ENCODE assay signal across 9 mouse cellular contexts in genomic region chr7:100927287-100928000, GRCm38 (mm10). TPM values are rescaled to one million over a fixed set of nuclear protein-coding genes. Genes with fewer than 3 reads are reported as not detected.
A peak's percentile ranks its signal among the peaks of the same experiment; 100 is the strongest.
DNase-seq lines count a peak whose midpoint lies in the region; ATAC-seq and TF ChIP-seq lines count a peak whose summit lies in the region.
"Had no signal": no experiment of that assay in that cellular context is flagged by ENCODE, and none has a peak within 500 bp of the region (broad histone marks: within the 10 kb centered on the region; RNA-seq: fewer than 3 reads in every experiment).

No protein-coding gene starts in this region.

- H3K4me2 ChIP-seq in lung, embryonic 15.5 days: peak overlapping the region; percentile 93
- peak overlapping the region; percentile 97 for H3K4me2 ChIP-seq in limb, embryonic 14.5 days (replicated peaks; ENCODE audit: low read depth, low read length, severe bottlenecking)

- no peaks in the 10 kb centered on the region for H3K9me3 ChIP-seq in lung, embryonic 15.5 days
- no peaks in the 10 kb centered on the region for H3K9me3 ChIP-seq in limb, embryonic 14.5 days (ENCODE audit: control insufficient read depth, low read length)

- ATAC-seq in lung, embryonic 15.5 days (ENCODE audit: borderline replicate concordance, extremely low read depth, low FRiP score, low TSS enrichment): no peak
- ATAC-seq in limb, embryonic 14.5 days (ENCODE audit: low FRiP score, low read depth): no peak
- ATAC-seq in inflammation-experienced regulatory T-cells, adult 6 months: no peak

- no peaks in the 10 kb centered on the region for H3K27me3 ChIP-seq in lung, embryonic 15.5 days
- no peaks in the 10 kb centered on the region for H3K27me3 ChIP-seq in limb, embryonic 14.5 days (ENCODE audit: control insufficient read depth, insufficient read depth, low read length)

- 2% methylated on average over 7 of the region's 7 CpGs for WGBS in lung, embryonic 15.5 days
- 8% methylated on average over 7 of the region's 7 CpGs for WGBS in limb, embryonic 14.5 days

- H3K4me3 ChIP-seq in lung, embryonic 15.5 days: peak overlapping the region; percentile 76
- H3K4me3 ChIP-seq in limb, embryonic 14.5 days (replicated peaks; ENCODE audit: low read length): peak overlapping the region; percentile 95

- no peak for TF ChIP-seq POLR2A in limb, embryonic 14.5 days (IDR thresholded peaks at IDR 0.05; ENCODE audit: borderline replicate concordance, extremely low read depth, insufficient read depth, insufficient read length)

- H3K36me3 ChIP-seq in lung, embryonic 15.5 days: peaks cover 12% of the 10 kb centered on the region; the same call in 1 of the 2 replicates
- H3K36me3 ChIP-seq in limb, embryonic 14.5 days (ENCODE audit: control insufficient read depth, insufficient read depth, low read length): peaks cover 29% of the 10 kb centered on the region

- DNase-seq in adrenal gland, adult 2 months: peak; percentile 27
- no peak for DNase-seq in adrenal gland, adult 8-10 months
- DNase-seq in lung, adult 18-20 months: no peak
- DNase-seq in limb, embryonic 14.5 days (ENCODE audit: low spot score): no peak
- peak; percentile 89 for DNase-seq in skeletal muscle tissue, adult 2 months (ENCODE audit: low read depth, low spot score)
- no peak for DNase-seq in left cerebral cortex, adult 8-10 months (ENCODE audit: low spot score in 2 of 2)

- peak overlapping the region; percentile 85 for H3K9ac ChIP-seq in lung, embryonic 15.5 days
- H3K9ac ChIP-seq in limb, embryonic 14.5 days (ENCODE audit: low read depth, low read length, severe bottlenecking): peak overlapping the region; percentile 95

- H3K27ac ChIP-seq in lung, embryonic 15.5 days: peak overlapping the region; percentile 86
- H3K27ac ChIP-seq in limb, embryonic 14.5 days (replicated peaks; ENCODE audit: low read depth, low read length): no peak overlapping the region

- H3K4me1 ChIP-seq in lung, embryonic 15.5 days: peaks cover 81% of the 10 kb centered on the region
- peaks cover 76% of the 10 kb centered on the region for H3K4me1 ChIP-seq in limb, embryonic 14.5 days (ENCODE audit: control insufficient read depth, insufficient read depth, low read length)

RNA-seq across cellular contexts. Expression of gene Arhgef17, which starts 4.5 kb away (rescaled TPM):
- total RNA-seq in adrenal gland, adult 2 months (2021): 10 to 100 TPM; 76.4 to 81.7 TPM
- polyA plus RNA-seq in adrenal gland, adult 2 months (2012; rRNA removed): 99.6 and 118 TPM in 2 replicates
- total RNA-seq in adrenal gland, adult 8-10 months (2022): 100 to 1,000 TPM in 3 of 4 experiments, 10 to 100 TPM in 1; 95.8 to 118 (median 108) TPM
- polyA plus RNA-seq in lung, embryonic 15.5 days (2015; fragmentation: Nextera tagmentation; extraction: Ambion mirVana): 10.8 TPM in 2 replicates
- polyA plus RNA-seq in limb, embryonic 14.5 days (2012; rRNA removed): 42.8 and 55.2 TPM in 2 replicates
- 15.4 and 16.4 TPM in 2 replicates for polyA plus RNA-seq in limb, embryonic 14.5 days (2014; fragmentation: Nextera tagmentation; extraction: Ambion mirVana)
- polyA plus RNA-seq in inflammation-experienced regulatory T-cells, adult 6 months (2017; shearing (Covaris generic)): not detected
- total RNA-seq in left cerebral cortex, adult 8-10 months (2022): 100 to 1,000 TPM; 138 to 145 (median 141) TPM

RNA-seq across cellular contexts. Expression of gene P2ry6, which starts 47.0 kb away (rescaled TPM):
- 10 to 100 TPM in 1 of 2 experiments, 1 to 10 TPM in 1; 5.3 to 12.6 TPM for total RNA-seq in adrenal gland, adult 2 months (2021)
- polyA plus RNA-seq in adrenal gland, adult 2 months (2012; rRNA removed): 32.3 and 34.3 TPM in 2 replicates
- 1 to 10 TPM; 5.4 to 9.5 (median 6.5) TPM for total RNA-seq in adrenal gland, adult 8-10 months (2022)
- polyA plus RNA-seq in lung, embryonic 15.5 days (2015; fragmentation: Nextera tagmentation; extraction: Ambion mirVana): 9.6 and 9.9 TPM in 2 replicates
- polyA plus RNA-seq in limb, embryonic 14.5 days (2012; rRNA removed): 5.3 and 8.5 TPM in 2 replicates
- polyA plus RNA-seq in limb, embryonic 14.5 days (2014; fragmentation: Nextera tagmentation; extraction: Ambion mirVana): 5.9 and 6.5 TPM in 2 replicates
- under 1 TPM in 1 of 3 experiments, not detected in 2; 0.60 TPM for polyA plus RNA-seq in inflammation-experienced regulatory T-cells, adult 6 months (2017; shearing (Covaris generic))
- 1 to 10 TPM; 2.0 to 7.4 (median 4.9) TPM for total RNA-seq in left cerebral cortex, adult 8-10 months (2022)
- total RNA-seq: hematopoietic stem cell, adult 5-6 weeks had no signal

Comparison
In these comparisons a context has a peak if more than half of its experiments do, and no peak if none do; other contexts are left out.
1. DNase-seq: peak in adrenal gland, adult 2 months (single experiment) and skeletal muscle tissue, adult 2 months (single experiment); none in adrenal gland, adult 8-10 months (single experiment), lung, adult 18-20 months (0 of 2), limb, embryonic 14.5 days (single experiment) and left cerebral cortex, adult 8-10 months (0 of 2).
2. RNA of gene Arhgef17, which starts 4.5 kb away (polyA plus RNA-seq): 99.6 to 118 TPM in adrenal gland, adult 2 months, 15.4 to 55.2 TPM in limb, embryonic 14.5 days and 10.8 TPM in lung, embryonic 15.5 days; not detected in inflammation-experienced regulatory T-cells, adult 6 months; every median in the first group is over 10 times any median in the second.